ENCODE assay signal across 19 mouse cellular contexts in genomic region chr15:4821161-4821560, GRCm38 (mm10).
"Had no signal": no experiment of that assay in that cellular context is flagged by ENCODE, and none has a peak within 500 bp of the region (broad histone marks: within the 10 kb centered on the region; RNA-seq: fewer than 3 reads in every experiment).

No protein-coding gene starts in this region.

- H3K4me3 ChIP-seq: midbrain, embryonic 10.5 days; midbrain, embryonic 12.5 days; myocyte; neural tube, embryonic 13.5 days; neural tube, embryonic 15.5 days; stomach, embryonic 15.5 days had no signal

- H3K27ac ChIP-seq: midbrain, embryonic 10.5 days; midbrain, embryonic 12.5 days; neural tube, embryonic 13.5 days; neural tube, embryonic 15.5 days; stomach, embryonic 15.5 days; stomach, postnatal 0 days had no signal

- DNase-seq: lung, adult 18-20 months; lung, embryonic 14.5 days; lung, postnatal 10 days; lung, postnatal 4 days; midbrain, embryonic 14.5 days; retina, postnatal 1 day; right cerebral cortex, adult 18-20 months; right cerebral cortex, postnatal 25 days; right cerebral cortex, postnatal 4 days; thymus, adult 2 months; thymus, postnatal 25 days; thymus, postnatal 4 days had no signal
